Mouse (Mus musculus): ENCODE results near the gene Chpt1.
"Not testable (repeated sequence)": the region's sequence is repeated elsewhere in the genome, so short reads cannot be mapped to it uniquely, and the experiment has no call there.

Chpt1 gene

DNA sequence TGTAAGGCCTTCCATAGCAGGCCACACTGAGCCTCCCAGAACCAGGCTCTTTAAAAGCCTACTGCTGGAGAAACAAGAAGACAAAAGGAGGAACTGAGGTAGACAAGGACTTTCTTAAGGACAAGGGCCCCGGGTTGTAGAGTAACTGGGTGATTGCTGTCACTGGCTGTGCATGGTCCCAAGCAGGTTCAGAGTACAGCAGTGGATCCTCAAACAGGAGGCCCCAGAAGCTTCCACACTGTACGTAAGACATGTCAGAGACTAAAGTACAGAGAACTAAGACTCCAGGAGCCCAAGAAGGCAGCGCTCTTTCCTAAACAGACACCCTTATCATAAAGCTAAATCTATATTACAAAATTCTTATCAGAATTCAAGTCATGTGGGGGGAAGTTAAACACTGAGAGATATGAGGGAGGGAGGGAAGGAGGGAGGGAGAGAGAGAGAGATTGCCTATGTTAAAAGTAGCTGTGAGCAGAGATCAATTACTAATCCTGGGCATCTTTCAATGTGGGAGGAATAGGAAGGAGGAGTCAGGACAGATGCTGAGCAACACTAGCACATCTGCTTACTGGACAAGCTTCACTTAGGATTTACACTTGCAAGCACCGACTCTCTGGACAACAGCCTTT is 8.8 kb downstream of the Chpt1 start:
- DNase-seq: no peak

DNA sequence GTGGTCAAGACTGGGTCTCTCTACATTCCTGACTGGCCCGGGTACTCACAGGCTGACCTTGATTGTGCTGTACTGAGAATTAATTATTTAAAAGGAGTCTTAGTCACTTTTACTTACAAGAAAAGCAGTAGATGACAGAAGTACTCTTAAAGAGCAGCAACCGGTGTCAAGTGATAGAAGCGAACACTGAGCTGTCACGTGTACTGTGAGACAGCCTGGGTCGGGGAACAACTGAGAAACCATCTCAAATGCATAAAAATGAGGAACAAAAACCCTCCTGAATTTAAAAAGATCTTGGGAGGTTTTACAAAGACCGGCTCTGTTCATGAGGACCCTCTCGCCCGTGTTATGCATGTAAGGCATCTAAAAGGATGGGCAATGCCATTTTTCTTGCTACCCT is 11.2 kb downstream of the Chpt1 start:
- no peak for DNase-seq

DNA sequence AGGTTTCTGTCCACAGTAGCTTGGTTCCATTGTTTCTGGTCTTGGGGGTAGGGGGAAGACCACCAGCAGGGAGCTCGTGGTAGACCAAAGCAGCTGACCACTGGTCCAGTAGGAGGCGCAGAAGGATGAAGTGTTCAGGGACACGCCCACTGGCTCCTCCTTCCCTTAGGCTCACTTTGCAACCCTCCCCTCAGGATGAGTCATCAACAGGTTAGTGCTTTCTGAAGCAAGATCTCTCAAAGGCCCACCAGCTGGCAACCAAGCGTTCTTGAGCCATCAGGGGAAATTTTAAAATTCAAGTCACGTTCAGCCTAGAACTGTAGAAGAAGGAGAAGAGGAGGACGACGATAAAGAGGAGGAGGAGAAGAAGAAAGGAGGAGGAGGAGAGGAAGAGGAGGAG is 12.2 kb downstream of the Chpt1 start:
- no peak for DNase-seq

DNA sequence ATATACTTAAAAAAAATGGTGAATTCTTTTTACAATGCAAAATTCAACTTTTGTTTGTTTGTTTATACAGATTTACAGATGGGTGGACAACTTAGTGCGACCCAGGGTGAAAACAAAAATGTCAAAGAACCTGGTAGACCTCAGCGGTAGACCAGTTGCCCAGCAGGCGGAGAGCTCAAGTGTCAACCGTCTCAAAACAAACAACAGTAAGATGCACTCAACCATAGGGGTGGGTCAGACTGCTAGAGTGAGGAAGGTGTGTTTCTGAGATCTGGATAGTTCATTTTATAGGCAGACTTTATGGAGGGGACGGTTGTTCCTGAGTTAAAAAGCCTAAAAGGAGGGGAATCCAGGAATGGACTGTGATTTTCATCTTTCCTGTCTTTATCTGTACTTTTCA is 15.2 kb downstream of the Chpt1 start:
- DNase-seq: no peak

DNA sequence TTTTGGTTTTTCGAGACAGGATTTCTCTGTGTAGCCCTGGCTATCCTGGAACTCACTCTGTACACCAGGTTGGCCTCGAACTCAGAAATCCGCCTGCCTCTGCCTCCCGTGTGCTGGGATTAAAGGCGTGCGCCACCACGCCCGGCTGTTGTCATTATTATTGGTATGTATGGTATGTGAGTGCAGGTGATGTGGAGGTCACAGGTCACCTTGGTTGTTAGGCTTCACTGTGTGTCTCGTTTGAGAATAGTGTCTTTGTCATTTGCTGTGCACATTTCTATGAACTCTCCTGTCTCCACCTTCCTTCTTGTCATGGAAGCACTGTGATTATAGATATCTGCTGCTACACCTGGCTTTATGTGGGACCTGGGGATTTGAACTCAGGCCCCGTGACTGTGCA is 21.0 kb downstream of the Chpt1 start:
- DNase-seq: not testable (repeated sequence)

DNA sequence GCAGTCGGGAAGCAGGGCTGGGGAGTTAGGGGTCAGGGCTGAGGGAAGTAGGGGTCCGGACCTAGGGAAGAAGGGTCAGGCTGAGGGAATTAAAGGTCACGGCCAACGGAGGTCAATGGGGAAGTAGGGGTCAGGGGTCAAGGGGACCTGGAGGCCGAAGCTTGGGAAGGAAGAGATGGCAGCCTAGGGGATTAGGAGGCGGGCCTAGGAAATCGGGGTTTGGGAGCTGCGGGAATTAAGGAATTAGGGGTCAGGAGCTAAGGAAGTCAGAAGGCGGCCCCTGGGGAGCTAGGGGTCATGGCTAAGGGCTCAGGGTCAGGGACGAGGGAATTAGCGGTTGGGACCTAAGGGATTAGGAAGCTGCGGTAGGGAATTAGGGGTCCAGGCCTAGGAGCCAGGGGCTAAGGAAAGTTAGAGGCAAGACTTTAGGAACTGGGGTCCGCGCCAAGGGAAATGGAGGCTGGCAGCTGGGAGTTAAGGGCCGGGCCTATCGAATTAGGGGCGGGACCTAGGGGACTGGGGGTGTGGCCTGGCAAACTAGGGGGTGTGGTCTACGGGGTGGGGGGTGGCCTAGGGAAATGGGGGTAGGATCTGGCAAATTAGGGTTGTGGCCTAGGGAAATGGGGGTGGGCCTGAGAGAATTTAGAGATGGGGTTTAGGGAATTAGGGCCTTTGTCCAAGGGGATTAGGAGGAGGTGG is 43.6 kb downstream of the Chpt1 start:
- DNase-seq: no peak

DNA sequence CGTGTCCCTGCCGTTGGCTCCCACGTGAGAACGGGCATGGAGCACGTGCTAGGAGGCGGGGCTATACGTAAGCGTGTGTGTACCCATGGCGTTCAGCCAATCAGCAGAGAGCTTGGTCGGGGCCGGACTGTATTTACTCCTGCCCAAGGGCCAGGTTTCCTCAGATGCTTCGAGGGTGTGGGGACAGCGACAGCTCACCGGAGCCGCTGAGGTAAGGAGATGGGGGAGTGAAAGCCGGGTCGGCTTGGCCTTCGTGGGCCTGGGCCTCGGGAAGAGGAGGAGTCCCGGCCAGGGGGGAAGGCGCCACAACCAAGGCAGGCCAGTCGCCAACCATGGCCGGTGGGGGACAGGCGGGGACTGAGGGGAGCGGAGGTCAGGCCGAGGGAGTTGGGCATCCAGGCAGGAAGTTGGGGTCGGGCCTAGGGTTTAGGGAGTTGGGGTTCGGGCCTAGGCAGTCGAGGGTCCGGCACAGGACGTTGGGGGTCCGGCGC is 44.3 kb downstream of the Chpt1 start, which contains the start of gene Sycp3:
TSS of gene Sycp3 (plus strand) at position 68 of the 491 bp plus-strand sequence.
- DNase-seq: no peak

DNA sequence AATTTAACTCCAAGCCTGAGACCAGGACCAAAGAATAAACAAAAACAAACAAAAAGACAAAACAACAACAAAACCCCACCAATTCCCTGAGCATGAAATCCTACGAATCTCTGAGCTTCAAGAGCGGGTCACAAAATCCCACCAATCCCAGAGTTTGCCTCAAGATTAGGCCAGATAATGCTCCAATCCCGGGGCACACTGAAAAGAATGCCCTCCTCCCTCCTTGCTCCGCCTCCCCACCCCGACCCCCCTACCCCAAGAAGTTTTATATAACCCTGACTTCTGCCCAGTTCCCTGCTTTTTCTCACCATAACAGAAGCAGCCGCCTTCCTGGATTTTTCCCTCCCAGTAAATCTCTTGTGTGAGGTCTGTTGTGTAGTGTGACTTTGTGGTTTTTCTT is 46.1 kb downstream of the Chpt1 start:
- DNase-seq: no peak

DNA sequence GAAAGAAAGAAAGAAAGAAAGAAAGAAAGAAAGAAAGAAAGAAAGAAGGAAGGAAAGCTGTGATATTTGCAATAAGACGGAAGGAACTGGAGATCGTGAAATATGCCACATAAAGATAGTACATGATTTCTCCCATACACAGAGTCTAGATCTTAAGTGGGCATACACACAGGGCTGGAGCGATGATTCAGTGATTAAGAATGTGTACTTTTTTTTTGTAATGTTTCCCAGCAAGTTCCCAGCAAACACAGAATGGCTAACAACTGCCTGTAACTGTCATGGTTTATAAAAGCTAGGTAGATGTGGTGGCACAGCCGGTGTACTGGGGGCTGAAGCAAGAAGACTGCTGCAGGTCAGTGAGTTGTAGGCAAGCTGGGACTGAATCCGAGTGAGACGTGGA is 51.9 kb downstream of the Chpt1 start:
- no peak for DNase-seq

DNA sequence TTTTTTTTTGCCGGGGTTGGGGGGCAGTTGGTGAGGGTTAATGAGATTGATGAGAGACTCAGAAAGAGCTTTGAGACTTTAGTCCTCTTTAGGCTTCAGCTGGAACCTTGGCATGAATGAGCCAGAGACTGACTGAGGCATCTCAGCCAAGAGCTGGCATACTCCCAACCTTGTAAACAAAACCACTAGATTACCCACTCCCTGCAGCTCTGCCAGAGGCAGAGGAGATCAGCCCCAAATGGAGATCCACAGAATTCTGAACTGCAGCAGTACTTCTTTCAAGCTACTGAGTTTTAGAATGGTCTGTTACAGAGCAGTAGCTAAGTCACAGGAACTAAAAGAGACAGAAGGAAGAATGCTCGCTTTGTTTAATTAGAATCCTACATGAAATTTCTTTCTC is 52.7 kb downstream of the Chpt1 start:
- no peak for DNase-seq

DNA sequence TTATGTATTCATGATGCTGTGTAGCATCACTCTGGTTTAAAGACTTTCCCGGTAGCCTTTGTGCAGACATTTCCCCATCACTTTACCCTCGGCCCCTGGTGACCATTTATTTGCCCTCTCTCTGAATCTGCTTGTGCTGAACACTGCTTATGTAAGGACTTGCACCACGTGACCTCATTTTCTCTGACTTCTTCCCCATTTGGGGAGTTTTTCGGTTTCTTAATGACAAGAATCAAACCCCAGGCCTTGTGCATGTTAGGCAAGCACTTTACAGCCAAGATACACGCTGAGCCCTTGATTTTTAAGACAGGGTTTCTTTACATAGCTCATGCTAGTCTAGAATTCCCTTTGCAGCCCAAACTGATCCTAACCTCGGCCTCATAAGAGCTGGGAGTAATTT is 62.6 kb downstream of the Chpt1 start:
- DNase-seq: no peak

DNA sequence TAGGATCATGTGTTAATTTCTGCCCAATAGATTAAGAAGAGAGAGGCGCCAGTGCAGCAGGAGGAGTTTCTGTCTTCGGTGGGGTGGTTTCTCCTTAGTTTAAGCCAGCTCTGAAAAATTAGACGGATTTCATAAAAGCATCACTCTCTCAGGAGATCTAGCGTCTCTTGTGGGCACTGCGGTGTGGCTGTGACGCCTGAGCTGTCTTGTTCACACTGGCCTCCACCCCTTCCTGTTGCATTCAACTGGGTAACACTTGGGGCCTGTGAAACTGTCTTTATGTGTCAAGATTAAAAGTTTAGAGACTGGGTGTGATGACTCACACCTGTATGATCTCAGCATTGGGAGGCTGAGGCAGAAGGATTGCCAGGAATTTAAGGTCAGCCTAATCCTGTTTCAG is 75.9 kb downstream of the Chpt1 start:
- DNase-seq: no peak

DNA sequence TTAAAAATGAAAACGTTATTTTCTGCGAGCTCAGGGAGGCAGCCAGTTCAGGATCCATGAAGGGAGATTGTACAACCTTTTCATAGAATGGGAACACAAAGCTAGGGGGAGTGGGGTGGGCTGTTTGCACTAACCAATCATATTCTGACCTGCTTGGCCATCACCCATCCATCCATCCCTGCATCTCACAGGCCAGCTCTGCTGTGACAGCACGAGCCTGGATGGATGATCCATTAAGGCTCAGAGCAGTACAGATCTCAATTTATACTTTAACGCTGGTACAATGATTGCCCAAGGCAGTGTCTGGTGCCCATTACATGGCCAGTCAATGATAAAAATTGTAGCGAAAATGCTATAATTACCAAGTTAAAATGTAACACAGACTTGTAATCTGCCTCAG is 77.0 kb downstream of the Chpt1 start:
- no peak for DNase-seq

DNA sequence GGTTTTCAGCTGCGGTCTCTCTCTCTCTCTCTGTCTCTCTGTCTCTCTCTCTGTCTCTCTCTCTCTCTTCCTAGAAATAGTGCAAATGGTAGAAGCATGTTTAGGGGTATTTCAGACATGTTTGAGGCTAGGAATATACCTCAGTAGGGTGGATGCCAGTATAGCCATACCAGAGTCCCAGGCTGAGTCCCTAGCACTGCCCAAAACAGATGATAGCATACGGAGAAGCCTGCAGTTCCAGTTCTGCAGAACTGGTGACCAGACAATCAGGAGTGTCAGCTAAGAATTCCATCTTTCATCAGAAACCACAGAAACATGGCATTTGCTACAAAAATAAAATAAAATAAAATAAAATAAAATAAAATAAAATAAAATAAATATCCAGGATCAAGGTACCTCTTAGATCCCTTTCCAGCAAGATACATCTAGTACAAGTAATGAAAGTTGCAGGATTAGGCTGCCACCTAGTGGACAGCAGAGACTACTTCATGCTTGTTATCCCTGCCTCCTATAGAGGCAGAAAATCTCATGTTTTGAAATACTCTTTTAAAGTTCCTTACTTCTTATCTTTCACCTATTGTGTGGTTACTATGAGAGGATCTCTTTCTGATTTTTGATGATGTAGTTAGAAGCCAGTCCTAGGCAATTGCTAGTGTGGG is 77.6 kb downstream of the Chpt1 start:
- DNase-seq: peak; percentile 73

DNA sequence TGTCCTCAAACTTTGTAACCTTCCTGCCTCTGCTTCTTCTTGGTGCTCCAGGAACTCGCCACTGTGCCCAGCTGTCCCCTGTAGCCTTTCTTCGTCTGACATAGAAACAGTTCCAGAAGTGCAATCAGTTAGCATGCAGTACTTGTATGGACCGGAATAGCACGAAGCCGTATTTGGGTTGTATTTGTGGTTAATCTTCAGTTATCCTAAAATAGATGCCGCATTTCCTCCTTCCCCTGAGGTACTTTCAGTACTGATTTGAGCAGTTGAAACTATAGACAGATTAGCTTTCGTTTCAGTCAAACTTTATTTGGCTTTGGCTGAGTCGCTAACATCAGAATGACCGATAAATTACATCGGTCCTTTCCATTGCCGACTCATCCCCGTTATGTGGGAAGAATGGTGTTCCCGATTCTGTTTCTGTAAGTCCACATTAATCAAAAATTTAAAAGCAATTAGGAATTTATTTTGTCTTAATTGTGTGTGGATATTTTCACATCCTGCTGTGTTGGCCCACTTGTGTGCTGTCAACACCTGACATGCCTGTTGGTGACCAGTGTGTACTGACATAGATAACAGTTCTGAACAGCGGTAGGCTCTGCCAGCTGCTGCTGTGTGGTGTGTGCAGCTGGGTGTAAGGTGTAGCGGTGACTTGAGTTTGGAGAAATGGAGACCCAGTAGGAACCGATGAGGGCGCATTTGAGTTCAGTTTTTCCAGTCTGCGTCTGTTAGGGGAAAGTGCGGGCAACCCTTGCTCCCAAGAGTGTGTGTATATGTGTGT is 83.0 kb downstream of the Chpt1 start:
- no peak for DNase-seq

DNA sequence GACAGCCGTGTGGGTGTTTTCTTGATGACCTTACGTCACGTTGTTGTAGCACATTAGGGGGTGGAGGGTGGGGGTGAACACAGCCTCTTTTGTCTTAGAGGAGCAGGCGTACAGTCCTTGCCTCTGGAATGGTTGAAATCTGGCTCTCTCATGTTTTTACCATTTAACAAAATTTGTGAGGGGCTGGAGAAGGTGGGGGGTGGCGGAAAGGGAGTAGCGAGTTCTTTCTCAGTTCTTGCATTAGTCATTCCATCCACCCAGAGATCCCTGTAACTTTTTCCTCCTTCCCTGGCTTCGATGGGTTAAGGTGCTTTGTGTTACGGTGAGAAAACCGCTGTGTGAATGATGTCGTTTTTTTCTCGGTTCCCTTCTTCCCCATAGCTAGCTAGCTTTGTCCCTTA is 83.7 kb downstream of the Chpt1 start:
- DNase-seq: no peak

DNA sequence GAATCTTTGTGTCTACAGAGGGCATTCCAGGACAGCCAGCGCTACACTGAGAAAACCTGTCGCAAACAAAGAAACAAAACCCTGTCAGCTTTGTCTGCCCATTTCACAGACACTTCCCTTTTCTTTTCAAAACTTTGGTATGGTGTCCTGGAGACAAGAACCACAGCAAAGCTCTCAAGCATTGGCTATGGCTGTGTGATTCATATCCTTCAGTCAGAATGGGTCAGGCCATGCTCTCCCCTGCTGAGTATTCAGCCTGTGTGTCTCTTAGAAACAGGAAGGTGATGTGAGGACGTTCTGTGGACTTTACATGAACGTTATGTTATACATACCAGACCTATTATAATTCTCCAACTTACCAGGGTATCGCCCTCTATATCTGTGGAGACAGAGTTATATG is 86.2 kb downstream of the Chpt1 start:
- DNase-seq: no peak

DNA sequence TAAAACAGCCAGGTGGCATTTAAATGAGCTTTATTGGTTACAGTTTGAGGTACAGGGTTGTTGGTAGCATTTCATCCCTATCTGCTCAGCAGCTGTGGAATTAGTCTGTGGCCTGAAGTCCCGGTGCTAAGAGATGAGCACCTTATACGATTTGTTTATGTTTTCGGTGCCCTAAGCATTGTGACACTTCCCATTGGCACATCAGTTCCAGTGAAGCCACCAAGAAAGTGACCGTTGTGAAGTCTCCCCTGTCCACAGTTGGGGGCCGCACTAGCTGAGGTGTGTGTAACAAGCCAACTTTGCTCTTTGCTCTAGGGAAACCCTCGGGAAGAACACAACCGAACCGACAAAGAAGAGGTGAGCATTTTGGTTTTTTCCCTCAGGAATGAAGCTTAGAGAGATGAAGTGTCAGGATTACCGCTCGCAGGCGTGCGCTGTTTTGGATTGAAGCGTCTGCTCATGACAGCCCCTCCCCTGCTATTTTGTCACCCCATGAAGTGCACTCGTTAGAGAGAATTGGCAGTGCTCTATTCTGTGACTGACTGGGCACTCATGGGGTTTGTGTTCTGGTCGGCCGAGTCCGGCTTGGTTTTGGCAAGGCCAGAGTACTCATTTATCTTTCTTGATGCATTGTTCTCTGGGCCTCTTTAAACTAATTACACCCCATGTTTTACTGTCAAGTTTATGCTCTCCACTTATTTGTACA is 91.4 kb downstream of the Chpt1 start:
- no peak for DNase-seq

DNA sequence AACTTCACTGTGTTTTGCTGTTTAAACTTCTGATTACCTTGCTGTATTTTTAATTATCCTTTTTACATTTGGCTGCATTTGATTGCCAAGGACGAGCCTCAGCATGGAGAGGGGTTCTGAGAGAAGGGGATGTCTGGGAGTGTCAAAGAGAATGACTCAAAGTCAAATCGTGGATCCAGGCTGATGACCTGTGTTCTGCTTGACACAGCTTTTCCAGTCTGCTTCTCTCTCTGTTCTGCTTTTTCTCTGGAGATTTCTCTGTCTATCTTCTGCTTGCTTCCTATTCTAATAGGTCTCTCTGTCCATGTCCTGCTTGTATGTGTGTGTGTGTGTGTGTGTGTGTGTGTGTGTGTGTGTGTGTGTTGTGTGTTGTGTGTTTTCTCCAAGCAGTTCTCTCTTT is 94.1 kb downstream of the Chpt1 start:
- DNase-seq: no peak

DNA sequence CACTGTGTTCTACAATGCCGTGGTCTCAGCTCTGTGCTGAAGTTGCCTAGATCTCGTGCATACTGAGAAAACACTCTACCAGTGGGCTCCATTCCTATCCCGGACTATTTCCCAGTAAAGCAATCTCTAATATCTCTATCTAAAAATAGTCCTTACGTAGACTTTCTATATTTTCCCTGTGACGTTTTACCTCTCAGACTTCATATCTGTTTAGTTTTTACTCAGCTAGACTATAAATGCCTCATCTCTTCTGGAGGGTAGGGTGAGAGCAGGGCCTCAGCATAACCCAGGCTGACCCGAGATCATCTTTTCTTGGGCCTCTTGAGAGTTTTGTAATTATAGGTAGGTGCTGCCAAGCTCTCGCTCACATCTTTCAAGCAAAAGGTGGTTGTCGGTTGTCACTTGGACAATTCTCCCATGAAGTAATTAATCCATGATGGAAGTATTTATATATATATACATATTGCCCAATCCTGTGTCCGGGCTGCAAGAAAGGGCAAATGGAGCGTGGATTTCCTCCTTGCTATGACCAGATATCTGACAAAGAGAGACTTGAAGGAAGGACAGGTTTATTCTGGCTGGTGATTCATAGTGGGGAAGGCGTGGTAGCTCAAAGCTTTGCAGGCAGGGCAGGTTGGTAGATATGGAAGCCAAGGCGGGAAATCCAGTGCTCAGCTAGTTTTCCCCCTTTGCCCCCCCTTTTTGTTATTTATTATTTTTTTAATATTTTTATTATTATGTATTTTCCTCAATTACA is 95.8 kb downstream of the Chpt1 start:
- DNase-seq: no peak

DNA sequence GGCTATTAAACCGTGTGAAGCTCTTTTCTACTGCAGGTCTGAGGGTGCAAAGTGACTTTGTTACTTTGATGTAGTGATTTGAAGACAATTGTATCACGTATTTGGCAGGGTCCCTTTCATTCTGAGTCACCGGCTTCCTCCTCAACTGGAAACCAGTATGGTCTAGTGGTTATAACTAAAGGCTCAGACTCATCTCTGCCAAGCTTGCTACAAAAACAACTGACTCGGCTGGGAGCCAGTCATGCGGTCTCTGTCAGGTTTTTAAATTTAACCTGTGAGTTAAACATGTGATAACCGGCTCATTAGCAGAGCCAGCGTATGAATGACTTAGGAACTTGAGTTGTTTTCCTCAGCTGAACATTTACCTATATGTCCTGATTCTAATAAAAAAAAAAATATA is 98.1 kb downstream of the Chpt1 start:
- DNase-seq: no peak

DNA sequence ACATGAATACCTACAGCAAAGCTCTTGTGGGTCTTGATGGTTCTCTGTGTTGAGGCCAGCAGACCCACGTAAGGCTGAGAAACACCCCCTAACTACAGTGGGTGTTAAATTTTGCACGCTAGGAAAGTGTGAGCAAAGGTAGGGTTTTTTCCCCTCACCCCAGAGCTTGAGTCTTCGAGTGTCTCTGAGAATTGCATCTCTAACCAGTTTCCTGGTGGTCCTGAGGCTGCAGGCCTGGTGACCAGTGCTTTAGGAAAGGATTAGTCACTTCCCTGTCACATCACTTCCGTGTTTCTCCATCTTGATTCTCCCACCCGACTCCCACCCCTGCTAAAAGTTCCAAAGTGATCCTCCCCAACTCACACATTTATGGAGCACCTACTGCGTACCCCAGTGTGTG is 99.7 kb downstream of the Chpt1 start:
- no peak for DNase-seq
